Mouse (Mus musculus) CH12.LX (cell line): ENCODE data around the gene Nr2e3.

Experiments used
- CTCF ChIP-seq, 2 experiments: IDR thresholded peaks in 1 of 2; conservative IDR thresholded peaks in 1 of 2; 2 replicates each; pipeline ENCODE4 v1.5.1; 2011 to 2012; ENCODE audit warnings: low read depth in 2 of 2, low read length in 2 of 2, improper control_type of control experiment in 1 of 2, inconsistent platforms in 1 of 2, mild to moderate bottlenecking in 1 of 2, moderate library complexity in 1 of 2
- POLR2A ChIP-seq: IDR thresholded peaks from 2 replicates; pipeline ENCODE4 v1.6.1; 2011; ENCODE audit warnings: low read depth, mild to moderate bottlenecking, improper control_type of control experiment, low read length

GRCm38 (mm10) chr9:60002323-60002722 lies 41.9 kb upstream of the Nr2e3 start:
- TF ChIP-seq POLR2A (no peak), CTCF (conservative IDR thresholded peaks at IDR 0.05 in 1 of 2, IDR thresholded peaks at IDR 0.05 in 1 of 2; ENCODE audit: low read depth in 2 of 2, low read length in 2 of 2) (no peak)
